Mouse (Mus musculus) urinary bladder, postnatal 14 days (tissue): Measurements from ENCODE around the gene Gpatch2.

Source experiments
- DNase-seq: peaks from one replicate; pipeline ENCODE4 v3.0.0; 2021; ENCODE audit warnings: low spot score

Gene Gpatch2

DNA sequence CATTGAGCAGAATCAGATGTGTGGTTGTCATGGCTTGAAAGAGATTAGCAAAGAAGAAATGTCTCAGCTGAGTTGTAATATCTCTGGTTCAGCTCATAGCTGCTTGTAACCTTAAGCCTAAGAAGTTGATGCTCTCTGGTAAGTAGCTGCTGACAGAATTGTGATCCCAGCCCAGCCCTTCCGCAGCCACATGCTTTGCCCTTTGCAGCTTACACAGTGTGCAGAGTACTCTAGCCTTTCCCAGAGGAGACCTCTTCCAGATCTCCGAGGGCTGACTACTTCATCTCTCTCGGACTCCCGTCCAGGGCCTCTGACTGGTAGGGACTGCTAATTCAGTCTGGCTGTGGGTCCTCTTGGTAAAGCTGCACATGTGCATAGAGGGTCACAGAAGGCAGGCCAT lies 92.0 kb downstream of the Gpatch2 start:
- DNase-seq: no peak

DNA sequence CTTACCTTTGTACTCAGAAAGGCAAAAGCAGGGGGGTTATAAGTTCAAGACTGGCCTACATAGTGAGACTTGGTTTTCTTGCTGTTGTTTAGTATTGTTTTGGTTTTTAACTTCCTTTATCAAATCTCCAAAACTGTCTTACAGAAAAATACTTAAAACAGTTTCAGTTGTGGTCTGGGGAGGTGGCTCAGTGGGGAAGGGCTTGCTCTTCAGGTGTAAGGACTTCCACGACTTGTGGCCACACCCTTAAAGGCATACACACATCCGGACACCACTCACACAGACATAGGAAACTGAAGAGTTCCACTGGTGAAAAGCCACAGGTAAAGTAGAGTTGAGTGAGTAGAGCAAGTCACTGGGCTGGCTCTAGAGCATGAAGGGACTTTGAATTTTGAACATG lies 93.2 kb downstream of the Gpatch2 start:
- no peak for DNase-seq

DNA sequence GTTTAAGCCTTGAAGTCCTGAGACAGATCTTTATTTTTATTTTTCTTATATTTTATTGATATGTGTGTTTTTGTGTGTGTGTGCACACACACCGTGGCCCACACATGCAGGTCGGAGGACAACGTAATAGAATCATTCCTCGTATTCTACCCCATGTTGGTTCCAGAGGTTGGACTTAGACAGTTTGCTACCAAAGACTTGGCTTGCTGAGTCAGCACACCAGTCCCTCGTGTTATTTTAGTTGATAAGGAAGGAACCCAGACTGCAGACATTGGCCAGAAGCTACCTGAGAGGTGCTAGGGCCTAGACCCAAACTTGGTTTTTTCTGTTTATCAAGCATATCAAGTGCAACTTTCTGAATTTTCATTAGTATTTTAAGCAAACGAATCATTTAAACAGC lies 95.8 kb downstream of the Gpatch2 start:
- DNase-seq: no peak

DNA sequence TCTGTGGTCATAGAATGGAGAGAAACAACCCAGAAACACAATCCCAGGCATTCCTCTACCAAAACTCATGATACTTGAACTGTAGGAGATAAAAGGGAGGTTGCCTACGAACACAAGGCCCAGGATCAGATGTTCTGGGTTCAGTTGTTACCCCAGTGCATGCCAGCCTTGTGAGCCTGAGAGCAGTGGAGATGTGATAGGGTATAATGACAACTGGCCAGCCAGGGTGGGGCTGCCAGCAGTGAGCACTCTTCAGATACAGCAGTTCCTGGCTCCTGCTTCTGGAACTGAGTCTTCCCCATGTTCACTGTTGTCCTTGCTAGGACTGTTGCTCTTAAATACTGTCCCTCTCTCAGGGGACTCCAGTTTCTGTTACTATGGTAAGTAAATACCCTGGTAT lies 98.0 kb downstream of the Gpatch2 start:
- DNase-seq: no peak

- no peak for DNase-seq
These were observed 98.5 kb downstream of the Gpatch2 start for GRCm38 (mm10) chr1:187313763-187314162.

- no peak for DNase-seq
These were observed 99.2 kb downstream of the Gpatch2 start for GRCm38 (mm10) chr1:187314516-187314915.

- DNase-seq: no peak
These were observed 100.5 kb downstream of the Gpatch2 start for GRCm38 (mm10) chr1:187315821-187316220.

GRCm38 (mm10) chr1:187316555-187316954 lies 101.2 kb downstream of the Gpatch2 start:
- no peak for DNase-seq

DNA sequence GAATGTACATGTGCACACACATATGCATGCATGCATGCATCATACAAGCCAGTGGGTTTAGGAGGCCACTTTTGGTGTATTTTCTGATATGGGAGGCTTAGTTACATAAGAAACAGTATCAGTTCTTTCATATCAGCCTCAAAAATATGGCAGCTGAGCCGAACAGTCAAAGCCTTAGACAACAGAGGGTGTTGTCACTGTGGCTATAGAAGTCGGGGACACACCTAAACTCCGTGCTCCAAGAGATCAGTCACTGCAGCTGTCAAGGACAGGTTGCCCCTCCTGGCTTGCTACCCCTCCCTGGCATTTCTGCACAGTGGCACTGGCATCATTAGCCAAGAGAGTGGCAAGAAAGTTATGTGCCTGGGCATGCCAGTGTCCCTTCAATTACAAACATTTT lies 106.5 kb downstream of the Gpatch2 start:
- no peak for DNase-seq

DNA sequence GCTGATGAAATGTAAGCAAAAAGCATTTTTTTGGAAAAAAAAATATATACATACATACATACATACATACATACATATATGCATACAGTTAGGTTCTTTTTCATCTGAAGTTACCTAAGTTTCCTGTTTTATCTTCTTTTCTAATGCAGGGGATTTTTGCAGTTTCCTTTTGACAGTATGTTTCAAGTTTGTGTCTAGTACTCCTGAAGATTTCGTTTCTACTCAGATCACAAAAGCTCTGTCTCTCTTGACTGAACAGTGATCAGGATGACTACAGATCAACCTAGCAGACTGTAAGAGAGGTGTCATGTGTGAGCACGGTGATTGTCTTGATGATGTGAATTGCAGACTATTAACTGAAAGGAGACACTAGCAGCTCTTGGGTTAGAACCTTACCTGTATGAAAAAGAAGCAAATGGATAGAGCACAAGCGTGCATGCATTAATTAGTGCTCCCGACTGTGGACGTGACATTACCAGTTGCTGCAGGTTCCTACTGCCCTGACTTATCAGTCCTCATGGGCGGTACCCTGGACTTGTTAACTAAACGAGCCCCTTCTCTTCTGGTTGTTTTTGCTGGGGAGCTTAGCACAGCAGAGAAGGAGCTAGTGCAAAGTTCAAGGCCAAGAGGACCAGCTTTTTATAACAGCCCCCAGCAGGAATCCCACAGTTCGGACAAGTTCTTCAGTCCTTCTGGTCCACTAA lies 107.3 kb downstream of the Gpatch2 start:
- DNase-seq: no peak

GRCm38 (mm10) chr1:187323209-187323589 lies 107.9 kb downstream of the Gpatch2 start:
- no peak for DNase-seq

- no peak for DNase-seq
These were observed 127.2 kb downstream of the Gpatch2 start for GRCm38 (mm10) chr1:187342551-187342950.

GRCm38 (mm10) chr1:187345156-187345555 lies 129.8 kb downstream of the Gpatch2 start:
- no peak for DNase-seq

DNA sequence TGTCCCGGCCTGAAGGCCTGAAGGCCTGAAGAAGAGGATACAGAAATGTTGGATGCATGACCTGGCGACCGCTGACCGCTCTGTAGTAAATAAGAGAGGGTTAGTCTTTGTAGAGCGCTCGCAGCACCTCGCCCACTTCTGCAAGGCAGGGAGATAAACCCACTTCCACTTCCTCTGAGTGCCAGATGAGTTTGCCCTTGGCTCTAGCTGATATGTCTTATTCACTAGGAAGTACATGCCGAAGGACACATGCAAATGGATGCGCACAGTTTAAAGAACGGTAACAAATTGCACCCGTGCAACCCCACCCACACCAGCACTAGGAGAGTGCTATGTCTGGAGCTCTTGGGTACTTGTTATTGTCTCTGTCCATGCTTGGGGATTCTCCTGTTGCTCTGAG lies 131.6 kb downstream of the Gpatch2 start:
- DNase-seq: no peak

DNA sequence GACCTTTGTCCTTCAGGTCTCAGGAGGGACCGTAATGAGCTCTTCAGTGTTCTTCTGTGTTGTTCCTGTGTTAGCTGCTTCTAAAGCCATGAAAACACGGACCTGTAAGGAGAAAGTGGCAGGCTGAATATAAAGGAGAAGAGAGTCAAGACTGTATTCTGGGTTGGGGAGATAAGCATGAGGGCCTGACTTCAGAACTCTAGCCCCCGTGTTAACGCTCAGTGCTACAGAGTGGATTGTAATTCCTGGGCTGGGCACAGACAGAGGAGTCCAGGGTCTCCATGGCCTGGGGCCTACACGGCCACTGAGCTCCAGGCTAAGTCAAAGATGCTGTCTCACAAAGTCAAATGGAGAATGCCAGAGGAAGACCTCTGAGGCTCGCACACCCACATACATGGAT lies 132.3 kb downstream of the Gpatch2 start:
- DNase-seq: no peak

DNA sequence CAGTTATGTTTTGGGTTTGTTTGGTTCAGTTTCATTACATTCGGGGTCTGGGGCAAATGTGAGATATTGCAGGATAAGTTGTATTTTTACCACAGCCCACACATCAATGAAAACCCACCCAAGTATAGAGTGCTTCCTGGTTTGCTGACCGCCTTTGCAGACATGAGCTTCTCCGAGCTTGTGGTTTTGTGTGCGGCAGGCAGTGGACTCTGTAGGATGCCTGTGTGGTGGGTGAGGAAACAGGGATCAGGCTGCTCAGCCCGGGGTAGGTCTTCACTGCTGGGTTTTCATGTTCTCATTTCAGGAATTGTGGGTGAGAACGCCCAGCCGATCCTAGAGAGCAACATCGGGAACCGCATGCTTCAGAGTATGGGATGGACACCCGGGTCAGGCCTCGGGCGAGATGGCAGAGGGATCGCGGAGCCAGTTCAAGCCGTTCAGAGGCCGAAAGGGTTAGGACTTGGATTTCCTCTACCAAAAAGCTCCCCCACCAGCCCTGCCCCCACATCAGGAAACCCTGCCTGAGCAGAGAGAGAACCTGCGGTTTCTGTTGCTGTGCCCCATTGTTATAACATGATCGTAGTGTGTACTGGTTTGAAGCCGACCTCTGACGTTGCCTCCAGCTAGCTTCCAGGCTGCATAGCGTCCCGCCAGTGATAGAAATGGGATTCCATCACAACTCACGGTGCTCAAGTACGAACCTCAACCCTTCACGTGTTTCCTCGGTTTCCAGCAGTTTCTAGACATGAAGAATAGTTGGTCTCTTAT lies 132.9 kb downstream of the Gpatch2 start:
- DNase-seq: no peak

DNA sequence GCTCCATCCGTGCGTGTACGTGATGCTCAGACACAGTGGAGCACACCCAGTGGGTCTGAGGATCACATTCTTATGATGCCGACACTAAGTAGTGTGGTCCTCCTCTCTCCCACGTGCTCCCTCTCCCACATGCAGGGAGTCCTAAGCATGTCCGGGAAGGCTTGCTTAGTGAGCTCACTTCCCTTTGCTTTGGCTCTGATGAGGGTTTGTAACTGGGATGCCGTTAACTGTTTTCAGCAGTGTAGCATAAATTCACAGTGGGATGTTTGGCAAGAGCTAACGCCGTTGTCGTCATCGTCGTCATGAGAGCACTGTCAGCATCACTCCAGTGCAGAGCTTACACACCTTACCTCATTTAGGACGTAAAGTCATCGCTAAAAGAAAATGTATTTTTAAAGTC lies 133.6 kb downstream of the Gpatch2 start:
- no peak for DNase-seq

DNA sequence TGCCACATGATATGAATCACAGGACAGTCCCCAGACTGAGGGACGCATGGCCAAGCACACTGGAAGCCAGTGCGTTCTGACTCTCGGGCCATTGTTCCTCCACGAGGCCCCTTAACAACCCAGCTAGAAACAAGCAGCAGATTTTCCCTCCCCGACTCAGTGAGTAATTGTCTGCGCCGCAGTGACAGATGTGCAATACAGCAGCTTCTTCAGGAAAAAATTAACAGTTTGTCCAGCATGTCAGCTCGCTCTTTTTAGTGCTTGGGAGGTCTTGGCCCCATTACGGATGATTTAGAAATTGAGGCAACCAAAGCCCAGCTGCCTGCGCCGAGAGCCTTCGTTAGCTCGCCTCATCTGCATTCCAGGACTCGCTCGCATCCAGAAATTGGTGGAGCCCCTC lies 140.9 kb downstream of the Gpatch2 start:
- no peak for DNase-seq

- DNase-seq: no peak
These were observed 141.6 kb downstream of the Gpatch2 start for GRCm38 (mm10) chr1:187356904-187357303.

DNA sequence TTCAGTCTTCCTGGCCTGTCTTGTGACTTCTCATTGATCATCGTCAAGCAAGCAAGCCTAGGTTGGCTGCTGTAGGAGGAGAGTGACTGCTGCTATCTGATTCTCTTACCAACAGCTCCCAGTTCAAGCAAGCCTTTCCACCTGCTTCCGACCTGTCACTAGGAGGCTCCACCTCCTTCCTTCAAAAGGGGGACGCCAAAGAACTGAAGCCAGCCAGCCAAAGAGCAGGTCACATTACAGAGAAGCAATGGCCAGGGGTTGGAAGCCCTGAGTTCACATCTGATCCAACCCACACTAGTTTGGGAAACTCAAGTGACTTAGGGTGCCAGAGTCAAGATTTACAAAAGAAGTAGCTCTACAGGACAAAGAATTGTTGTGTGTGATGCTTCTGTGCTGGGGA lies 144.9 kb downstream of the Gpatch2 start:
- no peak for DNase-seq

DNA sequence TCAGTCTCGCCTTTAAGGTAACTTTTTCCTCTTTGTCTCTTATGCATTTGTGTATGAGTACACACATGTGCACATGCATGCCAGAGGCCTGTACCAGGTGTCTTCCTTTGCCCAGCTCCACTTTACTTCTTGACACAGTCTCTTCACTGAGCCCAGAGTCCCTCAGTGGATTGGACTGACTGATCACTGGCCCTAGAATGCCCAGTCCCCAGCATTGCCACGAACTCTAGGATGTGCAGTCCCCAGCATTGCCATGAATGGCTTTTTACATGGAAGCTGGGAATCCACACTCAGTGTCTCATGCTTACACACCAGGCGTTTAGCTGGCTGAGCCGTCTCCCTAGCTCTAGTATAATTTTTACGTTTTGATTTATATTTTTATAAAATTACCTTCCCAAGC lies 147.2 kb downstream of the Gpatch2 start:
- DNase-seq: no peak

- no peak for DNase-seq
These were observed 150.1 kb downstream of the Gpatch2 start for GRCm38 (mm10) chr1:187365424-187365823.

- DNase-seq: no peak
These were observed 151.5 kb downstream of the Gpatch2 start for GRCm38 (mm10) chr1:187366806-187367205.

DNA sequence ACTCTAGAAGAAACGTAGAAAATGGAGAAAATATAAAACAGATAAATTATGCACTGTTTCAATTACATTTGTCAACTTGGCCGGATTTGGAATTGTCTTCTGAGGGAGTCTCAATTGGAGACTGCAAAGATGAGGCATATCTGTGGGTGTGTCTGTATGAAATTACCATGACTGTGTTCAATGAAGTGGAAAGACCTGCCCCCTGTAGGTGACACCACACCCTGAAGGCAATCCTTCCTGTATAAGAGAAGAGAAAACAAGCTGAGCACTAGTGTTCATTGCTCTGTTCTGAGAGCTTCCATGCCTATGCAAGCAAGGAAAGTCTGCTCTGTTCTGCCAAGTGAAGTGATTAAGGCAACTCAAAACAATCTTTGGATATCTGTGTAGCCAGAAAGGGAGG lies 153.7 kb downstream of the Gpatch2 start:
- DNase-seq: no peak
